Mouse (Mus musculus): Measurements from ENCODE around the gene Tbc1d2b. TPM values are rescaled to one million over a fixed set of nuclear protein-coding genes. Genes with fewer than 3 reads are reported as not detected.

Gene Tbc1d2b
- polyA plus RNA-seq, 1 experiment from 2014 or later, result 6.5 TPM

DNA sequence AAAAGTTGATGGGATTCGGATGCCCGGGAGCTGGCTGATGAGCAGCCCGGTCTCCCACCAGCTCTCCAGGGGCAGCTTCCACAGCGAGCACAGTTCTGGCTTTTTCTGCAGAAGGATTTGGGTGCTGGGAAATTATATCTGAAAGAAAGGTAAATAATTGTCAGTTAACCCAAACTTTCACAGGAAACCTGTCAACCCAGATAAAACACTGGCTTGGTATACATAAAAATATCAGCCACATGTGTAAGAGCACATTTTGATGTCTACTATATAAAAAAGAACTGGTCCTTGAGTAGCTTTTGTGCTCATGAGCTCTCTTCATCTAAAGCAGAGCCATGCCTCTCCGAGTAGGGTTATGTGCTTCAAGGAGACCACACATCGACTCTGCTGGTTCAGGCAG, 29.6 kb downstream of the Tbc1d2b start:
- DNase-seq (no peak), ATAC-seq (ENCODE audit: low read depth) (no peak)
- peaks cover 93% of the 10 kb centered on the region for H3K4me1 ChIP-seq (replicated peaks)
- H3K4me2 ChIP-seq, result no peak overlapping the region
- no peaks in the 10 kb centered on the region for H3K27me3 ChIP-seq
- peaks cover 62% of the 10 kb centered on the region for H3K36me3 ChIP-seq
- H3K9ac ChIP-seq, result peak overlapping the region; percentile 46; the same call in 1 of the 2 replicates
- no peaks in the 10 kb centered on the region for H3K9me3 ChIP-seq (replicated peaks)
- H3K4me3 ChIP-seq (replicated peaks), result no peak overlapping the region
- WGBS (ENCODE audit: insufficient replicate concordance), result 67% methylated on average over 6 of the region's 6 CpGs
- H3K27ac ChIP-seq, result peak overlapping the region; percentile 76

DNA sequence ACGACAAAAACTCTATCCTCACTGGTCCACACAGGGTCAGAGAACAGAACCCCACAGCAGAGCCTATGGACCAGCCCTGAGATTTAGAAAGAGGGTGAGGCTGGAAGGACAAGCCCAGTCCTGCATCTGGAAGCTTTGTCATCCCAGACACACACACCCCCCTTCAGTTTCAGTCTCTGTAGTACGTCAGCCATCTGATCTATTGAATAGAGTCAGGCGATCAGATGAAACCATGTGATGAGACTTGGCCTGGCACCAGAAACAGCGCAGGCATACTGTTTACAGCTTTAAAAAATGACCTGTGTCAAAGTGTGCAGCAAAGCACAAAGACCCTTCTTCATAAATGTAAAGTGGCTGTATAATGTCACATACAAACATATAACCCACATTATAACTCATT, 30.0 kb downstream of the Tbc1d2b start:
- peaks cover 93% of the 10 kb centered on the region for H3K4me1 ChIP-seq (replicated peaks)
- H3K9me3 ChIP-seq (replicated peaks), result no peaks in the 10 kb centered on the region
- peaks cover 57% of the 10 kb centered on the region for H3K36me3 ChIP-seq
- no peak overlapping the region for H3K4me2 ChIP-seq
- no peaks in the 10 kb centered on the region for H3K27me3 ChIP-seq
- no peak for DNase-seq
- peak overlapping the region; percentile 76 for H3K27ac ChIP-seq
- H3K4me3 ChIP-seq (replicated peaks), result no peak overlapping the region
- WGBS (ENCODE audit: insufficient replicate concordance), result 76% methylated on average over 4 of the region's 4 CpGs
- no peak for ATAC-seq (ENCODE audit: low read depth)
- peak overlapping the region; percentile 46; the same call in 1 of the 2 replicates for H3K9ac ChIP-seq

DNA sequence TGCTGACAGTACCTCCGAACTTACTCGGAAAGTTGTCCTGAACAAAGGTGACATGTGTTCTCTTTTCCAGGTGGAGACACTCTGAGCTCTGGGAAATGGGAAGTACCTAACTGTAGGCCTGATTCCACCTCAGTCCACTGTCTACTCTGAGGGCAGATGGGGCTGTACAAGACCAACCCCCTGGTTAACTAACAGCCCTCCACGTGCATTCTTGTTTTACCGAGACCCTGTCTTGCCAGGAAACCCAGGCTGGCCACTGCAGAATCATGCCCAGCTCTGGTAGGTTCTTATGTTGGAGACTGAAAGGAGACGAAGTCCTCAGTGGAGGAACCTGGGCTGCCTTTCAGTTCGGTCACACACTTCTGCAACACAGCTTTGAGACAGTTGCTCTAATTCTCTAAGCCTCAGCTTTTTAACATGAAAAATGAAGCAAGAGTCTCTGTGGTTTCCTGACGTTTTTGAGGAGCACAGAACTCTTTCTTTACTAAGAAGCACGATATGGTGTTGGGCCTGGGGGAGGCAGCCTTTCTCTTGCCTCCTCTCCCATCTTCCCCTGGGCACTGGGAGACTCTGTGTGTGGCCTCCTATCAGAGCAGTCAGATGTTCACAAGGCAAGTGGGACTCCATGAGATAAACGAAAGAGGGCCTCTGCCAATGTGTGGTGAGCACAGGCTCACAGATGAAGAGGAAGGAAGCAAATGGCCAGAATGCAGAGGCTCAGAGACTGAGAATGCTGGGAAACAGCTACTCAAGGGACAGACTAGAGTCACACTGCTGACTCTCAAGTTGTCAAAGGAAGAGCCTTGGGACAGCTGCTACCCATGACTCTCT, 33.2 kb downstream of the Tbc1d2b start:
- peak; percentile 97 for ATAC-seq (ENCODE audit: low read depth)
- peak overlapping the region; percentile 50 for H3K4me3 ChIP-seq (replicated peaks)
- DNase-seq, result peak; percentile 83
- peak overlapping the region; percentile 99 for H3K27ac ChIP-seq
- peaks cover 45% of the 10 kb centered on the region for H3K36me3 ChIP-seq
- 21% methylated on average over 9 of the region's 9 CpGs for WGBS (ENCODE audit: insufficient replicate concordance)
- H3K4me2 ChIP-seq, result peak overlapping the region; percentile 75
- H3K9ac ChIP-seq, result peak overlapping the region; percentile 82
- no peaks in the 10 kb centered on the region for H3K9me3 ChIP-seq (replicated peaks)
- no peaks in the 10 kb centered on the region for H3K27me3 ChIP-seq
- peaks cover 92% of the 10 kb centered on the region for H3K4me1 ChIP-seq (replicated peaks)

DNA sequence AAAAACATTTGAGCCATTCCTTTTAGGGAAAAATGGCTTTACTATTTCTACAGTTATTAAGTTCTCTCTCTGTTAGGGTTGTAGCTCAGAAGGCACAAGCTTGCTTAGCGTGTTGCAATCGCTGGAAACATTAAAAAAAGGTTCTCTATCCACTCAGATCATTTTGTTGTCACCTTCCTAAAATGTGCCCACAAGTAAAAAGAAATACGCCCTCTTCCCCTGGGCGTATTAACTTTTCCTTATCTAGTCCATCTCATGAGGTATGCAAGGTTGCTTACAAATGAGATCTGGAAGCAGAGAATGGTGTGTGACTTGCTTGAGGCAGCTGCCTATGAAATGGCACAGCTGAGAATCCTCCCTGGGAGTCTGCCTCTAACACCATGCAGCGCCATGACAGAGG, 33.8 kb downstream of the Tbc1d2b start:
- peak overlapping the region; percentile 75 for H3K4me2 ChIP-seq
- H3K4me1 ChIP-seq (replicated peaks), result peaks cover 95% of the 10 kb centered on the region
- H3K36me3 ChIP-seq, result peaks cover 48% of the 10 kb centered on the region
- H3K27ac ChIP-seq, result peak overlapping the region; percentile 99
- 51% methylated on average over 5 of the region's 5 CpGs for WGBS (ENCODE audit: insufficient replicate concordance)
- no peak overlapping the region for H3K4me3 ChIP-seq (replicated peaks)
- H3K9ac ChIP-seq, result peak overlapping the region; percentile 82
- H3K9me3 ChIP-seq (replicated peaks), result no peaks in the 10 kb centered on the region
- H3K27me3 ChIP-seq, result no peaks in the 10 kb centered on the region
- DNase-seq (no peak), ATAC-seq (ENCODE audit: low read depth) (peak; percentile 5)

DNA sequence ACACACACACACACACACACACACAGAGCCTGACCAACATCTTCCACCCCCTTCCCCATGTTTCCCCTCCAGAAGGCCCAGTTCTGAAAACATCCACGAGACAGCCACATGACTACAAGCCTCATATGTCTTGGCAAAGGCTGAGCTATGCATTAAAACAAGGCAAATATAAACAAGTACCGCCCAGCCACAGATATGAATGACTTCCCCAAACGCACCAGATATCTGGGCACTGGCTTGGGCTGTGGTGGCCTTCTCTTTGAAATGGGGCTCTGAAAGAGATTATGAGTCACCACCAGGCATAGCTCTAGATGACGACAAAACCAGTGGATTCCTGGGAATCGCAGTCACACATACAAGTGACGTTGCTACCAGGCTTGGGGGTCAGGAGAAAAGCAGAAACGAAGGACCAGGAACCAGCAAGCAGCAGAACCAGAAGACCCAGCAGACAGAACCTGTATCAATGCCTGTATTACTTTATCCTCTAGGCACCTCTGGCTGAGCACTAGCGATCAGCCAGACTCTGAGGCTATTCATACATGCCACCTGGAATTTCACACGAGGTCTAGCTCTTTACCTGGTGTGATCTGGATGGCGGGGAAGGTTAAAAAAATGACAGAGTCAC, 35.2 kb downstream of the Tbc1d2b start:
- H3K27me3 ChIP-seq, result no peaks in the 10 kb centered on the region
- peak overlapping the region; percentile 99 for H3K27ac ChIP-seq
- H3K4me1 ChIP-seq (replicated peaks), result peaks cover 87% of the 10 kb centered on the region
- DNase-seq (no peak), ATAC-seq (ENCODE audit: low read depth) (peak; percentile 16)
- peaks cover 36% of the 10 kb centered on the region for H3K36me3 ChIP-seq
- H3K9ac ChIP-seq, result peak overlapping the region; percentile 42
- no peak overlapping the region for H3K4me3 ChIP-seq (replicated peaks)
- 42% methylated on average over 10 of the region's 10 CpGs for WGBS (ENCODE audit: insufficient replicate concordance)
- H3K9me3 ChIP-seq (replicated peaks), result no peaks in the 10 kb centered on the region
- H3K4me2 ChIP-seq, result peak overlapping the region; percentile 7; the same call in 1 of the 2 replicates

DNA sequence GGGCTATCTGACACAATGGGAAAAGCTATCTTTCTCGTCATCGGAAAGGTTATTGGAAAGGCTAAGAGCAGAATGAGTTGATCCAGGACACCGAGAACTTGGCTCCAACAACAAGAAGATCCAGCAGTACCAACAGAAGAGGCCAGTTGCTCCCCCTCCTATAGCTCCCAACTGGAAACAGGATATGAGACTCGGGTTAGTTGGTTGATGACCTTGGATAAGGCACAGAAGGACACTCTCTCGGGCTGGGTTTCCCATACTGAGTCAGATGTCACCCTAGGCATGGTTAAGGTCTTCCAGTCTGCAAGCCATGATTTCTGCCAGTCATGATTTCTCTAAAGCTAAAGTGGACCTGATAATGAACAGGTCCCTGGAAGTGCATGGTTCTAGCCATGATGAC, 35.8 kb downstream of the Tbc1d2b start:
- Histone ChIP-seq H3K4me3 (replicated peaks) (no peak overlapping the region), H3K9ac (peak overlapping the region; percentile 42; the same call in 1 of the 2 replicates), H3K27ac (peak overlapping the region; percentile 99), H3K36me3 (peaks cover 31% of the 10 kb centered on the region), H3K27me3 (no peaks in the 10 kb centered on the region), H3K4me1 (replicated peaks) (peaks cover 82% of the 10 kb centered on the region), H3K4me2 (no peak overlapping the region), H3K9me3 (replicated peaks) (no peaks in the 10 kb centered on the region)
- DNase-seq, result no peak
- ATAC-seq (ENCODE audit: low read depth), result no peak
- whole genome bisulfite sequencing (ENCODE audit: insufficient replicate concordance), result 75% methylated on average over 5 of the region's 5 CpGs

DNA sequence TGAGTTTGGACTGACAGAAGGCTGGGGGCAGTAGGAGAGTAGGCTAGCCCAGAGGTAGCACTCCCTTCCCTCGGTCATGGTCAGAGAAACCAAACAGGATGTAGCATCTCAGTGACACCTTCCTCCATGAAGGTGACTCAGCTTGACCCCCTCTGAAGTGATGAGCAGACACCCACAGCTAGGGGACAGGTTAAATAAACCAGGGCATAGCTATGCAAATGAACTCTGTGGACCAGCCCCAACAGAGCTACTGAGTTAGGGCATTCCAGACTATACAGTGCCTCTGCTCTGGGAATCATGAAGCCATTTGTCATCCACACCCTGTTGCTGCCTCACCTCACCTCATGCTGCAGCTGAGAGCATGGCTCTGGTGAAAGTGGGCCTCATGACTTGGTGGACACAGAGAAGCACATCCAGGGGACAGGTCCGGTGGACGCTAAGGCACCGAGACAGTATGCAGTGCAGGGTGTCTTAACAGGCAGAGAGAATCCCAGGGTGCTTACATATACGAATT, 36.6 kb downstream of the Tbc1d2b start:
- H3K27me3 ChIP-seq, result no peaks in the 10 kb centered on the region
- H3K27ac ChIP-seq, result peak overlapping the region; percentile 99
- H3K9me3 ChIP-seq (replicated peaks), result no peaks in the 10 kb centered on the region
- DNase-seq (no peak), ATAC-seq (ENCODE audit: low read depth) (no peak)
- no peak overlapping the region for H3K9ac ChIP-seq
- H3K4me3 ChIP-seq (replicated peaks), result no peak overlapping the region
- WGBS (ENCODE audit: insufficient replicate concordance), result 89% methylated on average over 5 of the region's 5 CpGs
- no peak overlapping the region for H3K4me2 ChIP-seq
- H3K36me3 ChIP-seq, result peaks cover 28% of the 10 kb centered on the region
- H3K4me1 ChIP-seq (replicated peaks), result peaks cover 74% of the 10 kb centered on the region

DNA sequence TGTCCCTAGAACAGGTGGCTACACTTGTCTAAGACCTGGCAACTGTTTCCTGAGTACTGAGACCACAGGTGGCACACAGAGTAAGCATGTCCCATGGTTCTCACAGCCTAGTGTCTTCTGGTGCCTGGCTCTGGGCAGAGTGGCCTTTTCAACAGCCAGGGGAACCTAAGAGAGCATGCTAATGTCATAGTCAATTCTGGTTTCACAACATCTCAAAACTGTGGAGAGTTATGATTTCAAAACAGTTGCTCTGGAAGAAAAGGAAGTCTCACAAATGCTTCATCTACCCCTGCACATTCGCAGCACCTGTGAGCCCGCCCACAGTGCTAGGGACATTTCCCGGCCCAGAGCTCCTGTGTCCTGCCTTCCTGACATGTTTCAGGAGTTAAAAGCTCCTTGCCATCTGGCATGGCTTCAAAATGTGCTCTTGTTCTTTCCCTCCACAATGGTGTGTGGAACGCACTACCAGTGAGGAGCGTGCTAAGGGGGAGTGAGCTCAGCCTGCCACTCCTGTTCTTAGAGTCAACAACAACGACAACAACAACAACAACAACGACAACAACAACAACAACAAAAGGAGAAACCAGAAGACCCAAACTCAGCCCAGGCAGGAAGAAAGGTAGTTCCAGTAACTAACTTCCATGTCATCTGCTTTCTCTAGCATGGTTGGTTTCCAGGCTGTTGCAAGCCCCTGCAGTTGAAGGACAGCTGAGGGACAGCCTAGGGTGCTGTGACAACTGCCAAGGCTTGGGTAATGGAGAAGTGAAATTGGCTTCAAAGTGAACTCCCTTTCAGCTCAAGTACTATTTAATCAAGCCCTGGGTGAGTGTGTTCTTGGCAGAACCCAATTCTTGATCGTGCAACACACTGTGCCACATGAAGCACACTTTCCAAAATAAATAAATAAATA, 37.6 kb downstream of the Tbc1d2b start:
- H3K4me1 ChIP-seq (replicated peaks), result peaks cover 64% of the 10 kb centered on the region
- H3K27ac ChIP-seq, result peak overlapping the region; percentile 99
- DNase-seq, result no peak

DNA sequence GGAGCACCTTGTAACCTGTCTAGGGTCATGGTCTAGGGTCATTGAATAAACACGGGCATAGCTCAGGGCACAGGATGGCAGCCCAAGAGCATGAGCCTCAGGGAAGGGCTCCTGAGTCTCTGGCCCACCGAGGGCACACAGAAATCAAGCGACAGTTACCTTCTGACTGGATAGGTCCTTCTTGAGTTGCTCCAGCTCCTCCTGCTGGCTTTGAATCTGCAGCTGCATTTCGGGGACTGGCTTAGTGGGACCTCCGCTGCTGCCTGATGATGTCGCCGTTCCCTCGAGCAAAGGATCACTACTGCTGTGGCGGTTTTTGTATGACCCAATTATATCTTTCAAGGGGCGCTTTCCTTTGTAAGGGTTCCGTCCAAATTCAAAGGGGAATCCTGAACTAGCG, 43.4 kb downstream of the Tbc1d2b start:
- Histone ChIP-seq H3K36me3 (peaks cover 72% of the 10 kb centered on the region), H3K27ac (0 out of 2 replicates have a peak overlapping the region, but pooled peaks have one; percentile 14), H3K9ac (no peak overlapping the region), H3K27me3 (no peaks in the 10 kb centered on the region), H3K4me3 (replicated peaks) (no peak overlapping the region), H3K9me3 (replicated peaks) (no peaks in the 10 kb centered on the region), H3K4me2 (no peak overlapping the region), H3K4me1 (replicated peaks) (peaks cover 21% of the 10 kb centered on the region)
- WGBS (ENCODE audit: insufficient replicate concordance), result 85% methylated on average over 12 of the region's 12 CpGs
- no peak for DNase-seq
- 0 out of 2 replicates have a peak, but pooled peaks have one; percentile 9 for ATAC-seq (ENCODE audit: low read depth)

More for the DNA sequence above, 37.6 kb downstream of the Tbc1d2b start:
- no peak overlapping the region for H3K4me3 ChIP-seq (replicated peaks)
- H3K9ac ChIP-seq, result no peak overlapping the region
- ATAC-seq (ENCODE audit: low read depth), result no peak
- no peaks in the 10 kb centered on the region for H3K9me3 ChIP-seq (replicated peaks)
- 84% methylated on average over 8 of the region's 8 CpGs for WGBS (ENCODE audit: insufficient replicate concordance)
- H3K4me2 ChIP-seq, result no peak overlapping the region
- H3K36me3 ChIP-seq, result peaks cover 27% of the 10 kb centered on the region
- no peaks in the 10 kb centered on the region for H3K27me3 ChIP-seq

DNA sequence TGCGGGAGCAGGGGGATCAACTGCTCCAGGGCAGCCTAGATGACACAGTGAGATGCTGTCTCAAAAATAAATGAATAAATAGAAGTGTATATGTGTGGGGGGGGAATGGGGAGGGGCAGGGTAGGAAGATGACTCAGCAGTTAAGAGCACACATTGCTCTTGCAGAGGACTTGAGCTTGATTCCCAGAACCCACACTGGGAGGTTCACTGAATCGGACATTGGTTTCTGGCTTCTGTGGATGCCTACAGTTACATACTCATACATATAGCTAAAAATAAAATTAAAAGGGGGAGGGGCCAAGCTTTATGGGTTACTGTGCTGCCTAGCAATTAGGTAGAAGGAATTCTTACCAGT, 43.9 kb downstream of the Tbc1d2b start:
- no peak overlapping the region for H3K9ac ChIP-seq
- WGBS (ENCODE audit: insufficient replicate concordance), result 73% methylated on average over 2 of the region's 2 CpGs
- peaks cover 76% of the 10 kb centered on the region for H3K36me3 ChIP-seq
- no peaks in the 10 kb centered on the region for H3K9me3 ChIP-seq (replicated peaks)
- DNase-seq (no peak), ATAC-seq (ENCODE audit: low read depth) (peak; percentile 36)
- peaks cover 16% of the 10 kb centered on the region for H3K4me1 ChIP-seq (replicated peaks)
- no peaks in the 10 kb centered on the region for H3K27me3 ChIP-seq
- no peak overlapping the region for H3K4me3 ChIP-seq (replicated peaks)
- 0 out of 2 replicates have a peak overlapping the region, but pooled peaks have one; percentile 14 for H3K27ac ChIP-seq
- H3K4me2 ChIP-seq, result no peak overlapping the region

All from liver, embryonic 13.5 days (tissue).